Mouse (Mus musculus) midbrain, embryonic 16.5 days (tissue): Measurements from ENCODE around the gene Soga1. TPM values are rescaled to one million over a fixed set of nuclear protein-coding genes. Genes with fewer than 3 reads are reported as not detected.

ENCODE experiments used
- ATAC-seq: fragments of 200-750 bp; cut with Nextera tagmentation; 2 replicates; pipeline ENCODE4 v1.8.0; 2017; ENCODE audit warnings: moderate TSS enrichment
- H3K27ac ChIP-seq: fragments of 300-500 bp; sonication (generic); 2 replicates; pipeline ENCODE4 v1.5.1; 2014; ENCODE audit warnings: mild to moderate bottlenecking, low read length, mixed read lengths
- H3K27me3 ChIP-seq: fragments of 300-500 bp; sonication (generic); 2 replicates; pipeline ENCODE4 v1.6.1; 2014; ENCODE audit warnings: low read depth, low read length, mixed read lengths; ENCODE audit not compliant: control insufficient read depth, insufficient read depth
- H3K36me3 ChIP-seq: fragments of 300-500 bp; sonication (generic); 2 replicates; pipeline ENCODE4 v1.6.1; 2014; ENCODE audit warnings: mild to moderate bottlenecking, low read length, moderate library complexity, mixed read lengths; ENCODE audit not compliant: control insufficient read depth, insufficient read depth
- H3K4me1 ChIP-seq: fragments of 300-500 bp; sonication (generic); 2 replicates; pipeline ENCODE4 v1.6.1; 2014; ENCODE audit warnings: mild to moderate bottlenecking, low read length, mixed read lengths; ENCODE audit not compliant: control insufficient read depth, insufficient read depth
- H3K4me2 ChIP-seq: fragments of 300-500 bp; sonication (generic); 2 replicates; pipeline ENCODE4 v1.6.1; 2014; ENCODE audit warnings: mild to moderate bottlenecking, low read length, mixed read lengths
- H3K4me3 ChIP-seq: fragments of 300-500 bp; sonication (generic); 2 replicates; pipeline ENCODE4 v1.5.1; 2014; ENCODE audit warnings: low read depth, mild to moderate bottlenecking, low read length, moderate library complexity, mixed read lengths
- H3K9ac ChIP-seq: fragments of 300-500 bp; sonication (generic); 2 replicates; pipeline ENCODE4 v1.6.1; 2014; ENCODE audit warnings: low read depth, low read length, mixed read lengths
- H3K9me3 ChIP-seq: fragments of 300-500 bp; sonication (generic); replicated peaks from 2 replicates; pipeline ENCODE4 v1.6.1; 2014; ENCODE audit warnings: mild to moderate bottlenecking, low read length, mixed read lengths; ENCODE audit not compliant: control insufficient read depth, poor library complexity, severe bottlenecking
- WGBS: fragments of 180-500 bp; shearing (Covaris S2); extraction: QIAGEN DNeasy Blood & Tissue Kit; methylation state at CpG from one replicate; pipeline ENCODE4 v1.1.7; 2014; 5-methylcytosine and 5-hydroxymethylcytosine counted together
- polyA plus RNA-seq: library from polyadenylated mRNA; unstranded; fragments of >200 nt; fragmentation: Nextera tagmentation; extraction: Ambion mirVana; gene quantifications from 2 replicates; pipeline ENCODE4 v1.2.1, GENCODE M21; 2015

Gene Soga1
- polyA plus RNA-seq, 1 experiment from 2014 or later = 5.5 TPM

DNA sequence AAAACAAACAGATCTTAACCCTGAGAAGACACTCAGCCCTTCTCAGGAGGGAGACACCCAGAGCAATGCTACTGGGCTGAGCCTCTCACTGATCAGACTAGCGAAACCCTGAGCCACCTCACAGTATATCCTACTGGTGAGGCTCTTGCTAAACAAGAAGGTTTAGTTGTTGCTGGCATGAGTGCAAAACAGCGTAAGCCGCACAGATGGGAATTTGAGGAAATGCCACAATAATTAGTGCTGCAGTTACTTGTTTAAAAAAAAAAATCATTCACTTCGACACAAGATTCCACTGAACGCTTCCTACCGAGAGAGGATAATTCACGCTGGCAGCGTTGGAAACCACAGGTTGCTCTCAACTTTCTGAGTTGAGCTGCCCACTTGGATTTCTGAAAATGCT lies 35.5 kb downstream of the Soga1 start:
- WGBS = 84% methylated on average over 8 of the region's 8 CpGs

DNA sequence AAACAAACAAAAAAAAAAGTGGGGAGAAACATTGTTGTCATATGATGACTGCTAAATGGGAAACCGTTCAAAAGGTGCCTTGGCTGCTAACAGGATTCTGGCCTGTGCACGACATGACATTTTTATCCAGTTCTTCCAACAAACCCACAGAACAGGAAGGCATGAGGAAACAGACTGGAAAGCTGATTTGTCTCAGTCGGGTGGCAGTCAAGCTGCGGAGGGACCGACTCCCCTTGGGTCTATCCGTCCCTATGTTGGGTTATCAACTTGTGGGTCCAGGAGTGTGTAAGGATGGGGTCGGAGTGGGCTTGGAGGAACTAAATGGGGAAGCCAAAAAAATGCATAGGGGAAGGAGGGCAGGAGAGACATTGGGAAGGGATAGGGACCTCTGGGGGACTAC lies 37.6 kb downstream of the Soga1 start:
- Histone ChIP-seq H3K4me3 (no peak overlapping the region), H3K36me3 (peaks cover 43% of the 10 kb centered on the region), H3K4me2 (no peak overlapping the region), H3K4me1 (no peaks in the 10 kb centered on the region), H3K27ac (no peak overlapping the region), H3K9me3 (no peaks in the 10 kb centered on the region), H3K9ac (no peak overlapping the region), H3K27me3 (no peaks in the 10 kb centered on the region)
- ATAC-seq = no peak
- WGBS = 92% methylated on average over 7 of the region's 7 CpGs

More for the DNA sequence above, 35.5 kb downstream of the Soga1 start:
- Histone ChIP-seq H3K9ac (no peak overlapping the region), H3K27me3 (no peaks in the 10 kb centered on the region), H3K36me3 (peaks cover 33% of the 10 kb centered on the region), H3K4me1 (peaks cover 13% of the 10 kb centered on the region), H3K9me3 (no peaks in the 10 kb centered on the region), H3K27ac (no peak overlapping the region), H3K4me3 (no peak overlapping the region), H3K4me2 (no peak overlapping the region)
- ATAC-seq = no peak

DNA sequence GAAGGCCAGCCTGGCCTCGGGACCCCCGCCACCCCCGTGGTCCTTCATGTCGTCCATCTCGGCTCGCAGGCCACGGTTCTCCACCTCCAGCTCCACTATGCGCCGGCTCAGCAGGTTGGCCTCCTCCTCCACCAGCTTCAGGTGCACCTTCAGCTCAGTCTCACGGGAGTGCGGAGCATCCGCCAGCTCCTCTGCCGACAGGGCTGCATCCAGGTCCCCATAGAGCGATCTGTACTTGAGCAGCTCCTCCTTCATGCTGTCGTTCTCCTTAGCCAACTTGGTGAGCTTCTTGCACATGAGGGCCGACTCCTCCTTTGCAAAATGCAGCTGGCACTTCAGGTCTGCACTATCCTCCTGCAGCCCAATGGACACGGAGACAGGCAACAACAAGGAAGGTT lies 38.4 kb downstream of the Soga1 start:
- WGBS = 82% methylated on average over 17 of the region's 17 CpGs
- Histone ChIP-seq H3K27ac (no peak overlapping the region), H3K36me3 (peaks cover 43% of the 10 kb centered on the region), H3K27me3 (no peaks in the 10 kb centered on the region), H3K4me2 (no peak overlapping the region), H3K9me3 (no peaks in the 10 kb centered on the region), H3K4me1 (no peaks in the 10 kb centered on the region), H3K4me3 (no peak overlapping the region), H3K9ac (no peak overlapping the region)
- no peak for ATAC-seq

DNA sequence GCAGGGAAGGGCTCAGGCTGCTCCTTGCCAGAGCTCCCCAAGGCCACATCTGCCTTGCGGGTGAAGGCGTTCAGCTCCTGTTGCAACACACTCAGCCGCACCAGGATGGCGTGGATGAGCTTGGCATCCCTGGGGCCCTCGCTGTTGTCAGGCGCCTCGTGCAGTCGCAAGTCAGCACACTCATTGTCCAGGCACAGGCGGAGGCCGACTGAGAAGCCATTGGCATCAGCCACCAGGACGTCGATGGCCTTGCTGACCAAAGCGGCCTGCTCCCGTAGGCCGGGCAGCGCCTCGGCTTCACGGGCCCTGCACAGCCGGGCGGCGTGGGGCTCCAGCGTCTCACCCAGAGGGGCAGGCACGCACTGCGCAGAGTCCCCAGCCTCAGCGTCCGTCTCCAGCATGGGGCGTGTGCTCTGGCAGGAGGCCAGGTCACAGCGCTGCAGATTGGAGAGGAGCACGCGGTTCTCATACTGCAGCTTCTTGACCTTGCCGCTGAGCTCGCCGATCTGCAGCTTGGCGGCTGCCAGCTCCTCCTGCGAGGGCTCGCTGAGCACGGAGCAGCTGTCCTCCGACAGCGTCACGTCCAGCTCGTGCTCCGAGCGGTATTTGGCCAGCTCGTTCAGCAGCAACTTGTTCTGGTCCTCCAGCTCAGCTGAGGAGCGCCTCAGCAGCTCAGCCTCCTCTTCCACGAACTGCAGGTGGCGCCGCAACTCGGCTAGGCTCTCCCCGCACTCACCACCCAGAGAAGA lies 39.0 kb downstream of the Soga1 start:
- 0 out of 2 replicates have a peak, but pooled peaks have one; percentile 30 for ATAC-seq
- WGBS = 81% methylated on average over 50 of the region's 50 CpGs
- Histone ChIP-seq H3K4me1 (no peaks in the 10 kb centered on the region), H3K27me3 (no peaks in the 10 kb centered on the region), H3K9ac (no peak overlapping the region), H3K4me3 (no peak overlapping the region), H3K4me2 (no peak overlapping the region), H3K9me3 (no peaks in the 10 kb centered on the region), H3K27ac (no peak overlapping the region), H3K36me3 (peaks cover 38% of the 10 kb centered on the region)

DNA sequence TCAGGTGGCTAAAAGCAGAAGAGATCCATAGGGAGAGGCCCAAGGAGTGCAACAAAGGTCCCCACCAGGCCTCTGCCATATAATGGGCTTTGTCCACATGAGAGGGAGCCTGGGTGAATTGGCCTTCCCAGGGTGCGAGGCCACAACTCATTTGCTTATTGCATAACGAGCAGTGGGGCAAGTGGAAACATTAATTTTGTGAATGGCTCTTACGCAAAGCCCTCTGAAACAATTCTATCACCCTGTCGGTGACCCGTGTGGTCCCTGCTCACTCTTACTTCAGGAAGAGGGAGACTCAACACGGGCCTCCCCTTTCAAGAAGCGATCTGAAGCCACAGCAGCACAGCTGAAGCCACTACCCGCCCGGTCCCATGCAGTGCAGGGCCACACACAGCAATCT lies 41.8 kb downstream of the Soga1 start:
- H3K36me3 ChIP-seq = peaks cover 37% of the 10 kb centered on the region
- H3K4me2 ChIP-seq = no peak overlapping the region
- no peak overlapping the region for H3K4me3 ChIP-seq
- ATAC-seq = no peak
- H3K9ac ChIP-seq = no peak overlapping the region
- 75% methylated on average over 9 of the region's 9 CpGs for WGBS
- H3K9me3 ChIP-seq = no peaks in the 10 kb centered on the region
- H3K27me3 ChIP-seq = no peaks in the 10 kb centered on the region
- H3K27ac ChIP-seq = no peak overlapping the region
- no peaks in the 10 kb centered on the region for H3K4me1 ChIP-seq

DNA sequence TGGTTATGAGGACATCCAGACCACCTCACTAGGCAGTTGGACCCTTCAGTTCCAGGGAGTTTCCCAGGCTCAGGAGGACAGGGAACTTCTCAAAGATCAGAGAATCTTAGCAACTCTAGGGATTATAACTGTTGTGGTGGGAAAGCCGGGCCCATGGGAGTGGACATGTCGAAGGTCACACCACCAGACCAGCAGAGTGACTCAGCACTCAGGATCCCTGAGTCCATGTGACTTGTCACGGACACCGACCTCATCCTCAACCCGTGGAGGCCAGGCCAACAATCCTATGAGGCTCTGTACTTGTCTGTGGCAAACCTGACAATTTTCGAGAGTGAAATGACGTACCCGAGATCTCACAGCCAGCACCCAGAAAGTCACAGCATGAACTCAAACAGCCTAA lies 42.7 kb downstream of the Soga1 start:
- H3K9me3 ChIP-seq = no peaks in the 10 kb centered on the region
- WGBS = 94% methylated on average over 8 of the region's 8 CpGs
- H3K27ac ChIP-seq = no peak overlapping the region
- no peaks in the 10 kb centered on the region for H3K4me1 ChIP-seq
- H3K36me3 ChIP-seq = peaks cover 32% of the 10 kb centered on the region
- H3K4me2 ChIP-seq = no peak overlapping the region
- no peak overlapping the region for H3K9ac ChIP-seq
- H3K27me3 ChIP-seq = no peaks in the 10 kb centered on the region
- ATAC-seq = no peak
- no peak overlapping the region for H3K4me3 ChIP-seq

DNA sequence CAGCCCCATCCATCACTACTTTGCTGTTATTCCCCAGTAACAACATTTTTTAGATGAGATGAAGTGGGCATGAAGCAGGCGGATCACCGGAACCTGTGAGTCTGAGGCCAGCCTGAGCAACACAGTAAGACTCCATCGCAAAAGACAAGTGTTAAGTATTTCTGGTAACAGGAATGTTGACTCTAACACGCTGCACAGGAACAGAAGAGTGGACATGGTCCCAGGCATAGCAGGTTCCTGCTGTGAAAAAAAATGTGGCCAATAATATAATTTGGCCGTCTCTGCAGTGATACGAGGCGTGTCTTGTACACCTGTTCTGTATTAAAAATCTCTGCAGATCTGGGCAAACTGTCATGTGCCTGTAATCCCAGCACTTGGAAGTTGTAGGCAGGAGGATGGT lies 43.7 kb downstream of the Soga1 start:
- Histone ChIP-seq H3K4me1 (no peaks in the 10 kb centered on the region), H3K4me2 (no peak overlapping the region), H3K4me3 (no peak overlapping the region), H3K27me3 (no peaks in the 10 kb centered on the region), H3K36me3 (peaks cover 34% of the 10 kb centered on the region), H3K27ac (no peak overlapping the region), H3K9ac (no peak overlapping the region), H3K9me3 (no peaks in the 10 kb centered on the region)
- ATAC-seq = no peak
- WGBS = 91% methylated on average over 7 of the region's 7 CpGs

DNA sequence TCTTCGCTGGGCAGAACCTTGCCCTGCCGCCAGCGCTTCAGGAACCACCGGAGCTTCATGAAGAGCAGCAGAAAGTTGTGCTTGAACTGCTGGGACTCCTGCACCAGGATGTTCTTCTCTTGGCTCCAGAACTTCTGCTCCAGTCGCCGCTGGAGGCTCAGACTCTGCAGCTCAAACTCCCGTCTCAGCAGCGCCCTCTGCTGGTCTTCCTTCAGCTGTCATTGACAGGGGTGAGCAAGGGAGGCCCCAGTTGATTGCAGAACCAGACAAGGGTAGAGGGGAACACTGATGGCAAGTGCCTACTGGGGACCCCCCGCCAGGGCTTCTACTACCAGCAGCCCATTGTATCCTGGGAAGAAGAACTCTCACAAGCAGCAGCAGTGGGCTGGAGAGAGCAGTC lies 48.2 kb downstream of the Soga1 start:
- H3K9me3 ChIP-seq = no peaks in the 10 kb centered on the region
- 42% methylated on average over 9 of the region's 9 CpGs for WGBS
- ATAC-seq = peak; percentile 32; the same call in 1 of the 2 replicates
- no peak overlapping the region for H3K4me3 ChIP-seq
- H3K27ac ChIP-seq = no peak overlapping the region
- no peaks in the 10 kb centered on the region for H3K27me3 ChIP-seq
- no peaks in the 10 kb centered on the region for H3K4me1 ChIP-seq
- H3K4me2 ChIP-seq = no peak overlapping the region
- H3K9ac ChIP-seq = no peak overlapping the region
- peaks cover 57% of the 10 kb centered on the region for H3K36me3 ChIP-seq

DNA sequence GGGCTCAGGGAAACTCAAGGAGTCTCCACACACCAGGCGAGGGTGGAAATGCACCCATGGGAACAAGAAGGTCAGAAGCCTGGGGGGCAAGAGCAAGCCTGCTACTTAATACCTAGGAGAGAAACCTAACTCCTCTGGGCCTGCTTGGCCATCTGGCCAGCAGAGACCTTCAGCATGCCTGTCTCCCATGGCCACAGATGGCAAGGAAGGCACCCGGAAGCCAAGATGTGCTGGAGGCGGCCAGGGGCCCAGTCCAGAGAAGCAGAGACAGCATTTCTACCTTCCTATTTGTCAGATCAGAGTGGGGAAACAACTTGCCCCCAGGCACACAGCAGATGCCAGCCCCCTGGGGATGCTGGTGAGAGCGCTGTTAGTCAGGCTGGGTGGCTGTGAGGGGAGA lies 50.8 kb downstream of the Soga1 start:
- no peak for ATAC-seq
- H3K27ac ChIP-seq = no peak overlapping the region
- WGBS = 89% methylated on average over 4 of the region's 4 CpGs
- H3K27me3 ChIP-seq = no peaks in the 10 kb centered on the region
- H3K9me3 ChIP-seq = no peaks in the 10 kb centered on the region
- H3K9ac ChIP-seq = no peak overlapping the region
- peaks cover 79% of the 10 kb centered on the region for H3K36me3 ChIP-seq
- H3K4me1 ChIP-seq = no peaks in the 10 kb centered on the region
- no peak overlapping the region for H3K4me3 ChIP-seq
- no peak overlapping the region for H3K4me2 ChIP-seq
